Mouse (Mus musculus) heart, adult 2 months (tissue): Measurements from ENCODE around the gene Renbp.

Experiments used
- CTCF ChIP-seq: fragments of 200-600 bp; IDR thresholded peaks from 2 replicates; pipeline ENCODE4 v1.8.1; 2022; ENCODE audit warnings: antibody characterized with exemption, mild to moderate bottlenecking, moderate library complexity
- EP300 ChIP-seq: fragments of 200-500 bp; IDR thresholded peaks from 2 replicates; pipeline ENCODE4 v1.6.1; 2011; ENCODE audit warnings: low read depth, low read length, control low read depth; ENCODE audit not compliant: insufficient read depth
- POLR2A ChIP-seq: fragments of 200-500 bp; IDR thresholded peaks from 2 replicates; pipeline ENCODE4 v1.6.1; 2011; ENCODE audit warnings: mild to moderate bottlenecking, low read depth, low read length, control low read depth; ENCODE audit not compliant: insufficient read depth

GRCm38 (mm10) chrX:73977783-73978182 lies 47.1 kb upstream of the Renbp start:
- TF ChIP-seq POLR2A (no peak), CTCF (no peak), EP300 (no peak)
